Mouse (Mus musculus): Measurements from ENCODE around the gene Slc9a3r1. TPM values are rescaled to one million over a fixed set of nuclear protein-coding genes. Genes with fewer than 3 reads are reported as not detected.

Slc9a3r1 gene
- polyA plus RNA-seq, 1 experiment from 2014 or later, result 31.3 TPM

GRCm38 (mm10) chr11:115202316-115202715 lies 39.2 kb downstream of the Slc9a3r1 start:
- H3K4me3 ChIP-seq (ENCODE audit: low read depth, low read length), result no peak overlapping the region
- H3K4me2 ChIP-seq (ENCODE audit: low read depth, low read length), result no peak overlapping the region
- ATAC-seq (replicated peaks; ENCODE audit: insufficient number of reproducible peaks, low FRiP score, low TSS enrichment, low read depth), result peak; percentile 78; the same call in 1 of the 2 replicates
- 16% methylated on average over 12 of the region's 12 CpGs for WGBS
- no peaks in the 10 kb centered on the region for H3K9me3 ChIP-seq (replicated peaks; ENCODE audit: control insufficient read depth, low read length)
- DNase-seq (ENCODE audit: low spot score), result peak; percentile 85
- H3K27ac ChIP-seq (replicated peaks; ENCODE audit: low read depth, low read length), result no peak overlapping the region
- no peaks in the 10 kb centered on the region; the same call in 1 of the 2 replicates for H3K36me3 ChIP-seq (replicated peaks; ENCODE audit: control insufficient read depth, insufficient read depth, low read depth, low read length)
- no peak overlapping the region for H3K9ac ChIP-seq (replicated peaks; ENCODE audit: low read length)
- no peaks in the 10 kb centered on the region for H3K27me3 ChIP-seq (ENCODE audit: control insufficient read depth, insufficient read depth, low read length)
- H3K4me1 ChIP-seq (ENCODE audit: control insufficient read depth, insufficient read depth, low read length), result no peaks in the 10 kb centered on the region

GRCm38 (mm10) chr11:115202756-115203155 lies 39.6 kb downstream of the Slc9a3r1 start:
- Histone ChIP-seq H3K4me1 (ENCODE audit: control insufficient read depth, insufficient read depth, low read length) (no peaks in the 10 kb centered on the region), H3K27me3 (ENCODE audit: control insufficient read depth, insufficient read depth, low read length) (no peaks in the 10 kb centered on the region), H3K36me3 (replicated peaks; ENCODE audit: control insufficient read depth, insufficient read depth, low read depth, low read length) (no peaks in the 10 kb centered on the region; the same call in 1 of the 2 replicates), H3K4me3 (ENCODE audit: low read depth, low read length) (no peak overlapping the region), H3K9me3 (replicated peaks; ENCODE audit: control insufficient read depth, low read length) (no peaks in the 10 kb centered on the region), H3K27ac (replicated peaks; ENCODE audit: low read depth, low read length) (no peak overlapping the region), H3K4me2 (ENCODE audit: low read depth, low read length) (no peak overlapping the region), H3K9ac (replicated peaks; ENCODE audit: low read length) (no peak overlapping the region)
- DNase-seq (ENCODE audit: low spot score) (no peak), ATAC-seq (replicated peaks; ENCODE audit: insufficient number of reproducible peaks, low FRiP score, low TSS enrichment, low read depth) (no peak)
- 94% methylated on average over 9 of the region's 9 CpGs for WGBS

- Histone ChIP-seq H3K27ac (replicated peaks; ENCODE audit: low read depth, low read length) (no peak overlapping the region), H3K4me3 (ENCODE audit: low read depth, low read length) (no peak overlapping the region), H3K36me3 (replicated peaks; ENCODE audit: control insufficient read depth, insufficient read depth, low read depth, low read length) (no peaks in the 10 kb centered on the region; the same call in 1 of the 2 replicates), H3K27me3 (ENCODE audit: control insufficient read depth, insufficient read depth, low read length) (no peaks in the 10 kb centered on the region), H3K4me1 (ENCODE audit: control insufficient read depth, insufficient read depth, low read length) (no peaks in the 10 kb centered on the region), H3K4me2 (ENCODE audit: low read depth, low read length) (no peak overlapping the region), H3K9ac (replicated peaks; ENCODE audit: low read length) (no peak overlapping the region), H3K9me3 (replicated peaks; ENCODE audit: control insufficient read depth, low read length) (no peaks in the 10 kb centered on the region)
- DNase-seq (ENCODE audit: low spot score), result no peak
- 84% methylated on average over 12 of the region's 12 CpGs for WGBS
- ATAC-seq (replicated peaks; ENCODE audit: insufficient number of reproducible peaks, low FRiP score, low TSS enrichment, low read depth), result no peak
These were observed 45.0 kb downstream of the Slc9a3r1 start for GRCm38 (mm10) chr11:115208126-115208525.

DNA sequence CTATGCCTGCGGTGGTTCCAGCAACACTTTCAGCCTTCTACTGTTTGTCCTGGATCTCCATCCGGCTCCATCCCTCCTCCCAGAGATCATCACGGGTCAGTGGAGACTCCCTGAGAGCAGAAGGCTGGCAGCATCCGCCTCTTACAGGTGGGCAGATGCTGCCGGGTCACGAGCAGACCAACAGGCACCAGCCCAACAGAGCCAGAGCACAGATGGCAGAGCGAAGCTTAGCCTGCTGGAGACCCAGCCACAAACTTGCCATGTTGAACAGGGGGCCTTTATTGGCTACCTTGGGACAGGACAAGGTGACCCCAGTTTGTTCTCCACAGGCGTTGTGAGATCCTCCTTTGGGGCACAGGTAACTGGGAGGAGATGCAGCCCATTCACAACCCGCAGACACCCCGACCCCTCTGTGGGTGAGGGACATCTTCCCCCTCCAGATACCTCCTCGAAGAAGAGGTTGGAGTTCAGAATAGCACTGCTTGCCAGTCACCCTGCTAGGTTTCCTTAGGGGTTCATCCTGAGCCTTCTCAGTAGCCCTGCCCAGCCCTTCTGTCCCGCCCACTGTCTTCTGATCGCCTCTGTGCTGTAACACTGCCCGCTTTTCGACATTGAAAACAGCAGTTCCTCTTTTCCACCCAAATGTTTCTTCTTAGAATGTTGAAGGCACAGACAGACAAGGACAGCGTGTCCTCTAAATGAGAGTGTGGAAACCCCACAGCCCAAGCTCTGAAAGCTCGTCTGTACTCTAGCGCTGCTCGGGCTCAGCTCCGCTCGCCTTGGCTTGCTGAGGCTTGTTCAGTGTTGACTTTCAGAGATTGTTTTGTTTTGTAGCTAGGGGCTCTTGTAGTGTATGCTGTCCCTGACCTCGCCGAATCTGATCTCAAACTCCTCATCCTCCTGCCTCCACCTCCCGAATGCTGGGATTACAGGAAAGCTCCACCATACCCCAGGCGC lies 45.9 kb downstream of the Slc9a3r1 start:
- Histone ChIP-seq H3K9me3 (replicated peaks; ENCODE audit: control insufficient read depth, low read length) (no peaks in the 10 kb centered on the region), H3K27ac (replicated peaks; ENCODE audit: low read depth, low read length) (no peak overlapping the region), H3K27me3 (ENCODE audit: control insufficient read depth, insufficient read depth, low read length) (no peaks in the 10 kb centered on the region), H3K4me3 (ENCODE audit: low read depth, low read length) (no peak overlapping the region), H3K4me1 (ENCODE audit: control insufficient read depth, insufficient read depth, low read length) (no peaks in the 10 kb centered on the region), H3K9ac (replicated peaks; ENCODE audit: low read length) (no peak overlapping the region), H3K4me2 (ENCODE audit: low read depth, low read length) (no peak overlapping the region), H3K36me3 (replicated peaks; ENCODE audit: control insufficient read depth, insufficient read depth, low read depth, low read length) (no peaks in the 10 kb centered on the region; the same call in 1 of the 2 replicates)
- ATAC-seq (replicated peaks; ENCODE audit: insufficient number of reproducible peaks, low FRiP score, low TSS enrichment, low read depth) (no peak), DNase-seq (ENCODE audit: low spot score) (no peak)
- 75% methylated on average over 25 of the region's 25 CpGs for WGBS

DNA sequence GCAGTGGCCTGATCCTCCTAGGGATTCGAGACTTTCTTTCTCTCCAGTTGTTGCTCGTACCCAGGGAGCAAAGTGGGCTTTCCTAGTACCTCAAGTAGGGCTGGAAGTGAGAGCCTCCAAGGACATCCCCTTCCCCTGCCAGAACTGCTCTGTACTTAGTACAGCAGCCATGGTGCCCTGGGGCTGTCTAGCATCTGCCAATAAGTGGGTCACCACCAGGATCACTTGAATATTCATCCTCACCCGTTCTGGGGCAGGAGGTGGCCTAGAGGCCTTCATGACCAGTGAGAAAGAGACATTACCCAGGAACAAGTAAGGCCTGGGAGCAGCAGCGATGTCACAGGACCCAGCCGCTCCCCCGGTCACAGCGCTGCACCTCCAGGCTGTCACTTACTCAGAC lies 46.8 kb downstream of the Slc9a3r1 start:
- Histone ChIP-seq H3K36me3 (replicated peaks; ENCODE audit: control insufficient read depth, insufficient read depth, low read depth, low read length) (no peaks in the 10 kb centered on the region; the same call in 1 of the 2 replicates), H3K27me3 (ENCODE audit: control insufficient read depth, insufficient read depth, low read length) (no peaks in the 10 kb centered on the region), H3K4me1 (ENCODE audit: control insufficient read depth, insufficient read depth, low read length) (no peaks in the 10 kb centered on the region; the same call in 1 of the 2 replicates), H3K4me3 (ENCODE audit: low read depth, low read length) (no peak overlapping the region), H3K27ac (replicated peaks; ENCODE audit: low read depth, low read length) (no peak overlapping the region), H3K9ac (replicated peaks; ENCODE audit: low read length) (0 out of 2 replicates have a peak overlapping the region, but pooled peaks have one; percentile 6), H3K9me3 (replicated peaks; ENCODE audit: control insufficient read depth, low read length) (no peaks in the 10 kb centered on the region), H3K4me2 (ENCODE audit: low read depth, low read length) (no peak overlapping the region)
- DNase-seq (ENCODE audit: low spot score), result no peak
- 81% methylated on average over 7 of the region's 7 CpGs for WGBS
- ATAC-seq (replicated peaks; ENCODE audit: insufficient number of reproducible peaks, low FRiP score, low TSS enrichment, low read depth), result no peak

DNA sequence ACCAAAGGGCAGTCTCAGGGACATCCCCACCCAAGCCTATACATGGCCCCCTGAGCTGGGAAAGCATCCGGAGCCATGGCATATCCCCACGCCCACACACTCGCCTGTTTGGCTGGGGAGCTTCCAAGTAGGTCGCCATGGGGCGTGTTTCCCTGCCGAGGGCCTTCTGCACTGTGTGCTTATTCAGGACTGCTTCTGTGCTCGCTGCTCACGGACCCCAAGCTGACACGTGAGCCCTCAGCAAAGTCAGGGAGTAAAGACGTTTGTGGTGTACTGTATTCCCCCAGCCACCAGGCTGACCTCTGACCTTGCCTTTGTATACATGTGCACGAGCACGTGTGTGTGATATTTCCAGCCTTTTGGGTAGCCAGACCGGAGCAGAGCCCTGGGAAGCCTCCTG lies 49.0 kb downstream of the Slc9a3r1 start:
- no peaks in the 10 kb centered on the region for H3K9me3 ChIP-seq (replicated peaks; ENCODE audit: control insufficient read depth, low read length)
- 39% methylated on average over 13 of the region's 13 CpGs for WGBS
- H3K4me2 ChIP-seq (ENCODE audit: low read depth, low read length), result no peak overlapping the region
- no peaks in the 10 kb centered on the region for H3K27me3 ChIP-seq (ENCODE audit: control insufficient read depth, insufficient read depth, low read length)
- no peaks in the 10 kb centered on the region; the same call in 1 of the 2 replicates for H3K4me1 ChIP-seq (ENCODE audit: control insufficient read depth, insufficient read depth, low read length)
- H3K36me3 ChIP-seq (replicated peaks; ENCODE audit: control insufficient read depth, insufficient read depth, low read depth, low read length), result no peaks in the 10 kb centered on the region
- DNase-seq (ENCODE audit: low spot score) (no peak), ATAC-seq (replicated peaks; ENCODE audit: insufficient number of reproducible peaks, low FRiP score, low TSS enrichment, low read depth) (no peak)
- H3K9ac ChIP-seq (replicated peaks; ENCODE audit: low read length), result no peak overlapping the region
- no peak overlapping the region for H3K4me3 ChIP-seq (ENCODE audit: low read depth, low read length)
- no peak overlapping the region for H3K27ac ChIP-seq (replicated peaks; ENCODE audit: low read depth, low read length)

- Histone ChIP-seq H3K4me3 (ENCODE audit: low read depth, low read length) (no peak overlapping the region), H3K36me3 (replicated peaks; ENCODE audit: control insufficient read depth, insufficient read depth, low read depth, low read length) (no peaks in the 10 kb centered on the region), H3K4me2 (ENCODE audit: low read depth, low read length) (no peak overlapping the region), H3K9me3 (replicated peaks; ENCODE audit: control insufficient read depth, low read length) (no peaks in the 10 kb centered on the region), H3K9ac (replicated peaks; ENCODE audit: low read length) (no peak overlapping the region), H3K4me1 (ENCODE audit: control insufficient read depth, insufficient read depth, low read length) (peaks cover 3% of the 10 kb centered on the region; the same call in 1 of the 2 replicates), H3K27ac (replicated peaks; ENCODE audit: low read depth, low read length) (no peak overlapping the region), H3K27me3 (ENCODE audit: control insufficient read depth, insufficient read depth, low read length) (no peaks in the 10 kb centered on the region)
- ATAC-seq (replicated peaks; ENCODE audit: insufficient number of reproducible peaks, low FRiP score, low TSS enrichment, low read depth) (no peak), DNase-seq (ENCODE audit: low spot score) (no peak)
- WGBS, result 21% methylated on average over 5 of the region's 5 CpGs
These were observed 52.0 kb downstream of the Slc9a3r1 start for GRCm38 (mm10) chr11:115215123-115215522.

Measured in embryonic facial prominence, embryonic 11.5 days (tissue).